Mouse (Mus musculus) cortical plate, adult 2 months (tissue): Measurements from ENCODE around the gene Nomo1.

Source experiments
- CTCF ChIP-seq: fragments of 200-500 bp; IDR thresholded peaks from 2 replicates; pipeline ENCODE4 v1.5.1; 2011; ENCODE audit warnings: mild to moderate bottlenecking, control low read depth, low read length; ENCODE audit not compliant: insufficient read depth; ENCODE audit errors: extremely low read depth
- POLR2A ChIP-seq: fragments of 200-500 bp; IDR thresholded peaks from 2 replicates; pipeline ENCODE4 v1.6.1; 2011; ENCODE audit warnings: mild to moderate bottlenecking, low read length, control low read depth; ENCODE audit not compliant: insufficient read depth; ENCODE audit errors: extremely low read depth

DNA sequence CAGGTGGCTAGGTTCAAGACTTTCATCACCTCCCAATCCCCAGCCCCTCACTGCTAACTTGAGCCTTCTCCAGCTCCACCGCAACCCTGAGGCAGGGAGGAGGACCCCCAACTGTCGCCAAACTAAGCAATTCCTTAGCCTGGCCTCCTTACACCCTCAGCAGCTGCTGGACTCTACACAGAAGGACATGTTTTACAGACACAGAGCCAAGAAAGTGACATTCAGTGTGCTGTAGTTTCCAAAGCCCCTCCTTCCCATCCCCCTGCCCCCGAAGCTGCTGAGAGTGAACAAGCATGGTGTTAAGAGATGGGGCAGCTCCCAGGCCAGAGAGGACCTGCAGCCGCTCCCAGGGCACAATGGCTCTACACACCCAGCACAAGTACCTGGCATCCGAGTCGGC is 91.0 kb downstream of the Nomo1 start:
- TF ChIP-seq CTCF (no peak), POLR2A (no peak)
